Mouse (Mus musculus) liver, embryonic 16.5 days (tissue): ENCODE measurements around the gene Plekhg4. TPM values are rescaled to one million over a fixed set of nuclear protein-coding genes. Genes with fewer than 3 reads are reported as not detected.

Experiments used
- ATAC-seq: fragments of 200-750 bp; cut with Nextera tagmentation; 2 replicates; pipeline ENCODE4 v1.8.0; 2017; ENCODE audit warnings: low read depth, mild to moderate bottlenecking, moderate number of reproducible peaks, moderate library complexity
- H3K27ac ChIP-seq: fragments of 300-500 bp; sonication (generic); 2 replicates; pipeline ENCODE4 v1.5.1; 2014; ENCODE audit warnings: mild to moderate bottlenecking, low read length
- H3K27me3 ChIP-seq: fragments of 300-500 bp; sonication (generic); 2 replicates; pipeline ENCODE4 v1.6.1; 2014; ENCODE audit warnings: low read depth, low read length, mixed read lengths; ENCODE audit not compliant: control insufficient read depth, insufficient read depth
- H3K36me3 ChIP-seq: fragments of 300-500 bp; sonication (generic); 2 replicates; pipeline ENCODE4 v1.6.1; 2014; ENCODE audit warnings: mild to moderate bottlenecking; ENCODE audit not compliant: control insufficient read depth, insufficient read depth
- H3K4me1 ChIP-seq: fragments of 300-500 bp; sonication (generic); 2 replicates; pipeline ENCODE4 v1.6.1; 2014; ENCODE audit warnings: low read depth, low read length, mixed read lengths; ENCODE audit not compliant: control insufficient read depth
- H3K4me2 ChIP-seq: fragments of 300-500 bp; sonication (generic); 2 replicates; pipeline ENCODE4 v1.6.1; 2014; ENCODE audit warnings: low read depth, low read length, mixed read lengths
- H3K4me3 ChIP-seq: fragments of 300-500 bp; sonication (generic); 2 replicates; pipeline ENCODE4 v1.5.1; 2014; ENCODE audit warnings: low read depth, mild to moderate bottlenecking, low read length
- H3K9ac ChIP-seq: fragments of 300-500 bp; sonication (generic); 2 replicates; pipeline ENCODE4 v1.6.1; 2014; ENCODE audit warnings: low read depth, low read length
- H3K9me3 ChIP-seq: fragments of 300-500 bp; sonication (generic); replicated peaks from 2 replicates; pipeline ENCODE4 v1.6.1; 2016; ENCODE audit warnings: low read length; ENCODE audit not compliant: control insufficient read depth
- whole genome bisulfite sequencing: fragments of 180-500 bp; shearing (Covaris S2); extraction: QIAGEN DNeasy Blood & Tissue Kit; methylation state at CpG from one replicate; pipeline ENCODE4 v1.1.7; 2014; ENCODE audit not compliant: insufficient replicate concordance; 5-methylcytosine and 5-hydroxymethylcytosine counted together
- polyA plus RNA-seq: library from polyadenylated mRNA; unstranded; fragments of >200 nt; fragmentation: Nextera tagmentation; extraction: Ambion mirVana; gene quantifications from 2 replicates; pipeline ENCODE4 v1.2.1, GENCODE M21; 2015

Gene Plekhg4
- polyA plus RNA-seq, 1 experiment from 2014 or later: not detected

GRCm38 (mm10) chr8:105338992-105339391 lies 34.1 kb upstream of the Plekhg4 start:
- ATAC-seq: no peak
- Histone ChIP-seq H3K4me3 (no peak overlapping the region), H3K36me3 (peaks cover 6% of the 10 kb centered on the region; the same call in 1 of the 2 replicates), H3K27ac (no peak overlapping the region), H3K4me2 (no peak overlapping the region), H3K9ac (no peak overlapping the region), H3K9me3 (no peaks in the 10 kb centered on the region), H3K4me1 (peaks cover 18% of the 10 kb centered on the region), H3K27me3 (no peaks in the 10 kb centered on the region)
- WGBS: 19% methylated on average over 4 of the region's 4 CpGs

DNA sequence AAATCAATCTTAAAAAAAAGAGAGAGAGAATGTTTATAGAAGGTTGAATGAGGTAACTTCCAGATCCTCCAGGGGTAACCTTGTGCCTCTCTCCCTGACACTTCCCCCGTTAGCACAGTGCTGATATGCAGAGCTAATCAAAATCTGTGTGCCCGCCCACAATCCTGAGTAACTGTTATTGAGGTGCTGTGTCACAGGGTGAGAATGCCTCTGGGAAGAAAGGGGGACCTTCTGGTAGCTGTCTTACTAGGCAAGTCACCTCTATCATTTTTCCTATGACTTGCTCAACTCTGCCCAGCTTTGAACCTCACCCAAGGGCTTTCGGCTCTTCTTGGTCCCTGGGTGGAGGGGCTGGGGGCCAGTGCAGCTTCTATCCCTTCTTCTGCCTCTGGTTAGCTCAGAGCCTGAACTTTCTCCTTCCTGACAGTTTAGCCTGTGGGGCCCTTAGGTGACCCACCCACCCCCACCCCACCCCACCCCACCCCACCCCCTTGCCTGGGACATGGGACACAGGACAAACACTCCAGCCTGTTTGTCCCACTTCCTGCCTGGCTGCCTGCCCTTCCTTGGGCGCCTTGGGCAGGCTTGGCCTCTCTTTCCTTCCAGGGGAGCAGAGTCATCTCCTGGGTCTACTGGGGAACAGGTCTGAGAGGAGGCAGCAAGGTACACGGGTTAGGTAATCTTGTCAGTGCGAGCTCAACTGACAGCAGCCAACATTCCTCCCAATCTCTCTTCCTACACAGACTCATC lies 33.0 kb upstream of the Plekhg4 start:
- H3K9ac ChIP-seq: no peak overlapping the region
- 25% methylated on average over 6 of the region's 6 CpGs for WGBS
- H3K27ac ChIP-seq: no peak overlapping the region
- ATAC-seq: peak; percentile 69
- H3K4me3 ChIP-seq: no peak overlapping the region
- no peak overlapping the region for H3K4me2 ChIP-seq
- no peaks in the 10 kb centered on the region for H3K27me3 ChIP-seq
- H3K4me1 ChIP-seq: peaks cover 20% of the 10 kb centered on the region
- H3K36me3 ChIP-seq: peaks cover 6% of the 10 kb centered on the region; the same call in 1 of the 2 replicates
- no peaks in the 10 kb centered on the region for H3K9me3 ChIP-seq

DNA sequence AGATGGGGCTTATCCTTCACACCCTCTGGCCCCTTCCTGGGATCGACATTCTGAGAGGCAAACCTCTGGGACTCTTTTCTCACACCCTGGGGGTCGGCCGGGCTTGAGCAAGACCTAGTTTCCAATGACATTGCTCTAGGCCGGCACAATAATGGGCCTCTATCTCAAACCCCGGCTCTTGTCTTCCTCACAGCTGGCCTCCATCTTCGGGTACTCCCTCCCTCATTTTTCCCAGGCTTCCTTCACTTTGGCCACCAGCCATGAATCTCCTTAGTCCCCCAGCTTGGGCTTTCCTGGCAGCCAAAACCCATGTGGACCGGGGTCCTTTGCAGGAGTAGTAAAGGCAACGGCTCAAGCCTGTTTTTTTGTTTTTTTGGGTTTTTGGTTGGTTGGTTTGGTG lies 31.7 kb upstream of the Plekhg4 start:
- Histone ChIP-seq H3K36me3 (peaks cover 3% of the 10 kb centered on the region; the same call in 1 of the 2 replicates), H3K4me2 (no peak overlapping the region), H3K4me1 (peaks cover 22% of the 10 kb centered on the region), H3K27me3 (peaks cover 5% of the 10 kb centered on the region), H3K9me3 (no peaks in the 10 kb centered on the region), H3K9ac (no peak overlapping the region), H3K4me3 (no peak overlapping the region), H3K27ac (no peak overlapping the region)
- 59% methylated on average over 8 of the region's 8 CpGs for WGBS
- no peak for ATAC-seq

DNA sequence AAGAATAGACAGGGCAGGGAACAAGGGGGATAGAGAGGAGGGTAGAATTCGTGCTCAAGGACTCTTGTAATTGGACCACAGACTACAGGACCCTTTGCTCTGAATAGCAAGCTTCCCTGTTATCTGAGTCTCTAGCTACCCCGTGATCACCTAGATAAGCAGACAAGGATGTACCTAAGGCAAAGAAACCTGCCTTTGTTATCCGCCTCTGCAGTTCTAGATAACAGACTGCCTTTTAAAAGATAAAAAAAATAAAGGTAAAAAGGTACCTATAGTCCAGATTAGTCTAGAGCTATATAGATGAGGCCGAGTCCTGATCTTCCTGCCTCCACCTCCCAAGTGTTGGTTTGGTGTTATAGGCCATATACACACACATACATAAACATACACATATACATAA lies 30.3 kb upstream of the Plekhg4 start:
- WGBS: 42% methylated on average over 4 of the region's 4 CpGs
- no peak for ATAC-seq
- no peak overlapping the region for H3K4me3 ChIP-seq
- no peak overlapping the region for H3K27ac ChIP-seq
- H3K4me2 ChIP-seq: no peak overlapping the region
- H3K27me3 ChIP-seq: peaks cover 19% of the 10 kb centered on the region
- no peaks in the 10 kb centered on the region for H3K36me3 ChIP-seq
- H3K9me3 ChIP-seq: no peaks in the 10 kb centered on the region
- no peak overlapping the region for H3K9ac ChIP-seq
- peaks cover 36% of the 10 kb centered on the region for H3K4me1 ChIP-seq

- ATAC-seq: no peak
- no peaks in the 10 kb centered on the region for H3K9me3 ChIP-seq
- no peak overlapping the region for H3K4me2 ChIP-seq
- H3K4me3 ChIP-seq: no peak overlapping the region
- H3K4me1 ChIP-seq: peaks cover 40% of the 10 kb centered on the region
- H3K9ac ChIP-seq: no peak overlapping the region
- no peaks in the 10 kb centered on the region for H3K36me3 ChIP-seq
- 47% methylated on average over 8 of the region's 8 CpGs for WGBS
- no peak overlapping the region for H3K27ac ChIP-seq
- H3K27me3 ChIP-seq: peaks cover 31% of the 10 kb centered on the region
Observed at GRCm38 (mm10) chr8:105343791-105344574, 29.1 kb upstream of the Plekhg4 start.

DNA sequence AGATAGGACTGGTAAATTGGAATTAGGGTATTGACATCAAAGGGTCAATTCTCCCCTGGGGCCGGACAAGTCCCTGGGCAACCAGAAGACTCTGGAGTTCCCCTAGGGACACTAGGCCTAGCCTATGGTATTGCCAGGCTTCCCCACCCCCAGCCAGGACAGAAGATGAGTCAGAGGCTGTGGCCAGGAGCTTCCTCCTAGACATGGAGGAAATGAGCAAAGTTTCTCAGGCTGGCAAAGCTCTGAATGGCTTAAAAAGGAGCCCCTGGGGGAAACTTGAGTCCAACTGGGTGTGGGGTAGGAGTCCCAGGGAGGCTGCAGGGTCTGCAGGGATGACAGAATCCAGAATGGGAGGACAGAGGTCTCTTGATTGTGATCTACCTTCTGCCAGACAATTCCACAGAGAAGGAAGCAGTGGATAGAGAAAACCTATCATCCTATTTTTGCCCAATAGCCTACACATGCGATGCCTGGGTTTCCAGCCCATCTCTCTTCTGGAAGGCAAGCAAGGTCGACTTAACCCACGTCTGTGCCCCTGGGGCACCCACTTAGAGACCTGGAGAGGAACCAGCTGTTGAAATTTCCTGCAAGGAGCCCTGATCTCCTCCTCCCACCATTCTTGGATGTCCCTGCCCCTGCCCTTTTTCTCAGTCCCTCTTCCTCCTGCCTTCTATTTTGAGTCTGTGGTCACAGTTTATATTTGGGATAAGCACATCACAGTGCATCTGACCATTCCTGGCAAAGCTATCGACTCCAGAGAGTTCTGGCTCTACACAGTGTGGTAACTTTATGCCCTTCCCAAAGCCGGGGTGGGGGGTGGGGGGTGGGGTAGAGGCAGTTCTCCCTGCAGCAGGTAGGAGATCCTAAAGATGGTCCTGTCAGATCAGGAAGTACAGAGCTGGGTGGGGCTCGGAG lies 27.8 kb upstream of the Plekhg4 start:
- ATAC-seq: no peak
- Histone ChIP-seq H3K4me3 (no peak overlapping the region), H3K9ac (no peak overlapping the region), H3K36me3 (no peaks in the 10 kb centered on the region), H3K4me1 (peaks cover 27% of the 10 kb centered on the region), H3K4me2 (no peak overlapping the region), H3K27ac (no peak overlapping the region), H3K9me3 (no peaks in the 10 kb centered on the region), H3K27me3 (peaks cover 44% of the 10 kb centered on the region)
- 32% methylated on average over 7 of the region's 7 CpGs for WGBS

GRCm38 (mm10) chr8:105346611-105347427 lies 26.3 kb upstream of the Plekhg4 start:
- Histone ChIP-seq H3K27me3 (peaks cover 56% of the 10 kb centered on the region), H3K4me3 (peak overlapping the region; percentile 70)

More at GRCm38 (mm10) chr8:105346611-105347427, 26.3 kb upstream of the Plekhg4 start:
- Histone ChIP-seq H3K9me3 (no peaks in the 10 kb centered on the region), H3K27ac (peak overlapping the region; percentile 65; the same call in 1 of the 2 replicates), H3K36me3 (no peaks in the 10 kb centered on the region), H3K9ac (peak overlapping the region; percentile 74), H3K4me1 (peaks cover 27% of the 10 kb centered on the region), H3K4me2 (peak overlapping the region; percentile 97)
- 9% methylated on average over 34 of the region's 34 CpGs for WGBS
- ATAC-seq: peak; percentile 6; the same call in 1 of the 2 replicates
